Mouse (Mus musculus) stomach, postnatal 0 days (tissue): ENCODE results near the gene 1700008O03Rik.

Experiments
- CTCF ChIP-seq: IDR thresholded peaks from 2 replicates; pipeline ENCODE4 v1.5.1; 2016; ENCODE audit warnings: antibody characterized with exemption, low read depth, mild to moderate bottlenecking, moderate library complexity
- EP300 ChIP-seq: optimal IDR thresholded peaks from 2 replicates; pipeline ENCODE3; 2016; ENCODE audit warnings: antibody characterized with exemption

GRCm38 (mm10) chr7:44356590-44357481, 28.8 kb downstream of the 1700008O03Rik start:
- no peak for TF ChIP-seq CTCF
- TF ChIP-seq EP300, result no peak
